Mouse (Mus musculus) hindbrain, embryonic 12.5 days (tissue): ENCODE data around the gene Chadl. TPM values are rescaled to one million over a fixed set of nuclear protein-coding genes. Genes with fewer than 3 reads are reported as not detected.
"Not testable (repeated sequence)": the region's sequence is repeated elsewhere in the genome, so short reads cannot be mapped to it uniquely, and the experiment has no call there.

Source experiments
- ATAC-seq: fragments of 200-750 bp; cut with Nextera tagmentation; 2 replicates; pipeline ENCODE4 v1.8.0; 2017; ENCODE audit warnings: moderate TSS enrichment; ENCODE audit not compliant: low FRiP score
- H3K27ac ChIP-seq: fragments of 300-500 bp; sonication (generic); 2 replicates; pipeline ENCODE4 v1.5.1; 2016; ENCODE audit warnings: mild to moderate bottlenecking
- H3K27me3 ChIP-seq: fragments of 300-500 bp; sonication (generic); 2 replicates; pipeline ENCODE4 v1.6.1; 2016; ENCODE audit warnings: mild to moderate bottlenecking
- H3K36me3 ChIP-seq: fragments of 300-500 bp; sonication (generic); 2 replicates; pipeline ENCODE4 v1.6.1; 2016; ENCODE audit warnings: mild to moderate bottlenecking
- H3K4me1 ChIP-seq: fragments of 300-500 bp; sonication (generic); 2 replicates; pipeline ENCODE4 v1.6.1; 2016
- H3K4me2 ChIP-seq: fragments of 300-500 bp; sonication (generic); replicated peaks from 2 replicates; pipeline ENCODE4 v1.6.1; 2016; ENCODE audit warnings: mild to moderate bottlenecking
- H3K4me3 ChIP-seq: fragments of 300-500 bp; sonication (generic); 2 replicates; pipeline ENCODE4 v1.5.1; 2016; ENCODE audit warnings: mild to moderate bottlenecking
- H3K9ac ChIP-seq: fragments of 300-500 bp; sonication (generic); 2 replicates; pipeline ENCODE4 v1.6.1; 2016; ENCODE audit warnings: mild to moderate bottlenecking, moderate library complexity
- H3K9me3 ChIP-seq: fragments of 300-500 bp; sonication (generic); replicated peaks from 2 replicates; pipeline ENCODE4 v1.6.1; 2016; ENCODE audit warnings: mild to moderate bottlenecking
- WGBS: fragments of 180-500 bp; shearing (Covaris S2); methylation state at CpG from one replicate; pipeline ENCODE4 v1.1.7; 2016; 5-methylcytosine and 5-hydroxymethylcytosine counted together
- polyA plus RNA-seq: library from polyadenylated mRNA; unstranded; fragments of >200 nt; fragmentation: Nextera tagmentation; extraction: Ambion mirVana; gene quantifications from 2 replicates; pipeline ENCODE4 v1.2.1, GENCODE M21; 2016

Gene Chadl
- 8.4 and 9.0 TPM in 2 replicates for polyA plus RNA-seq

GRCm38 (mm10) chr15:81697175-81697574 lies at the start of gene Chadl:
Gene Chadl, minus strand, starts transcription at chr15:81697287.
- H3K4me1 ChIP-seq: peaks cover 15% of the 10 kb centered on the region
- no peak within 1 kb of the TSS for H3K27ac ChIP-seq
- H3K9me3 ChIP-seq: no peaks in the 10 kb centered on the region
- 0 out of 2 replicates have a peak within 1 kb of the TSS, but pooled peaks have one; percentile 24 for H3K9ac ChIP-seq
- H3K4me3 ChIP-seq: no peak within 1 kb of the TSS
- 58% methylated on average over 7 of the region's 7 CpGs for WGBS
- ATAC-seq: no peak
- H3K36me3 ChIP-seq: no peaks in the 10 kb centered on the region
- H3K4me2 ChIP-seq: peak within 1 kb of the TSS; percentile 6; the same call in 1 of the 2 replicates
- H3K27me3 ChIP-seq: peaks cover 42% of the 10 kb centered on the region

- Histone ChIP-seq H3K27me3 (no peaks in the 10 kb centered on the region), H3K9ac (peak overlapping the region; percentile 94), H3K27ac (peak overlapping the region; percentile 94), H3K4me1 (peaks cover 19% of the 10 kb centered on the region), H3K9me3 (no peaks in the 10 kb centered on the region), H3K36me3 (no peaks in the 10 kb centered on the region), H3K4me2 (peak overlapping the region; percentile 85), H3K4me3 (peak overlapping the region; percentile 89)
- WGBS: under 1% methylated on average over 33 of the region's 33 CpGs
- ATAC-seq: peak; percentile 87
These were observed 48.6 kb upstream of the Chadl start for GRCm38 (mm10) chr15:81745601-81746114.

GRCm38 (mm10) chr15:81744992-81745600 lies 48.0 kb upstream of the Chadl start, which contains the start of the genes Zc3h7b and Rangap1:
Gene Zc3h7b, plus strand, starts transcription at chr15:81745057.
Gene Rangap1, minus strand, starts transcription at chr15:81745530.
- WGBS: under 1% methylated on average over 55 of the region's 65 CpGs
- peak; percentile 78 for ATAC-seq
- peak within 1 kb of the TSS; percentile 89 for H3K4me3 ChIP-seq
- H3K36me3 ChIP-seq: no peaks in the 10 kb centered on the region
- peak within 1 kb of the TSS; percentile 85 for H3K4me2 ChIP-seq
- H3K27me3 ChIP-seq: no peaks in the 10 kb centered on the region
- no peaks in the 10 kb centered on the region for H3K9me3 ChIP-seq
- peak within 1 kb of the TSS; percentile 94 for H3K9ac ChIP-seq
- H3K27ac ChIP-seq: peak within 1 kb of the TSS; percentile 94
- H3K4me1 ChIP-seq: peaks cover 19% of the 10 kb centered on the region

- not testable (repeated sequence) for H3K9me3 ChIP-seq, H3K27ac ChIP-seq, H3K27me3 ChIP-seq, H3K9ac ChIP-seq, H3K4me3 ChIP-seq, H3K36me3 ChIP-seq, ATAC-seq, H3K4me2 ChIP-seq
- peaks cover 14% of the 10 kb centered on the region for H3K4me1 ChIP-seq
- 26% methylated on average over 2 of the region's 2 CpGs for WGBS
These were observed 45.3 kb upstream of the Chadl start for GRCm38 (mm10) chr15:81742368-81742767.

GRCm38 (mm10) chr15:81739924-81740323 lies 42.8 kb upstream of the Chadl start:
- no peak for ATAC-seq
- no peak overlapping the region for H3K4me3 ChIP-seq
- no peak overlapping the region for H3K9ac ChIP-seq
- WGBS: 8% methylated on average over 2 of the region's 2 CpGs
- no peaks in the 10 kb centered on the region for H3K36me3 ChIP-seq
- H3K4me1 ChIP-seq: peaks cover 6% of the 10 kb centered on the region; the same call in 1 of the 2 replicates
- no peaks in the 10 kb centered on the region for H3K27me3 ChIP-seq
- no peak overlapping the region for H3K27ac ChIP-seq
- H3K4me2 ChIP-seq: no peak overlapping the region
- H3K9me3 ChIP-seq: no peaks in the 10 kb centered on the region

GRCm38 (mm10) chr15:81739296-81739695 lies 42.2 kb upstream of the Chadl start:
- peaks cover 3% of the 10 kb centered on the region; the same call in 1 of the 2 replicates for H3K4me1 ChIP-seq
- no peak overlapping the region for H3K27ac ChIP-seq
- H3K4me3 ChIP-seq: no peak overlapping the region
- H3K9ac ChIP-seq: no peak overlapping the region
- no peak overlapping the region for H3K4me2 ChIP-seq
- H3K36me3 ChIP-seq: no peaks in the 10 kb centered on the region
- H3K27me3 ChIP-seq: no peaks in the 10 kb centered on the region
- WGBS: 80% methylated on average over 3 of the region's 3 CpGs
- ATAC-seq: no peak
- H3K9me3 ChIP-seq: no peaks in the 10 kb centered on the region

GRCm38 (mm10) chr15:81735075-81735474 lies 38.0 kb upstream of the Chadl start:
- Histone ChIP-seq H3K4me1 (no peaks in the 10 kb centered on the region), H3K4me3 (no peak overlapping the region), H3K9ac (no peak overlapping the region), H3K27ac (no peak overlapping the region), H3K27me3 (no peaks in the 10 kb centered on the region), H3K9me3 (no peaks in the 10 kb centered on the region), H3K4me2 (no peak overlapping the region), H3K36me3 (no peaks in the 10 kb centered on the region)
- ATAC-seq: no peak
- 57% methylated on average over 3 of the region's 3 CpGs for WGBS

- Histone ChIP-seq H3K36me3 (peaks cover 6% of the 10 kb centered on the region; the same call in 1 of the 2 replicates), H3K27ac (peak overlapping the region; percentile 82), H3K9ac (peak overlapping the region; percentile 97), H3K4me2 (peak overlapping the region; percentile 97), H3K9me3 (no peaks in the 10 kb centered on the region), H3K27me3 (no peaks in the 10 kb centered on the region), H3K4me3 (peak overlapping the region; percentile 97), H3K4me1 (peaks cover 21% of the 10 kb centered on the region)
- 4% methylated on average over 41 of the region's 41 CpGs for WGBS
- peak; percentile 99 for ATAC-seq
These were observed 32.9 kb upstream of the Chadl start for GRCm38 (mm10) chr15:81729792-81730635.

- peak overlapping the region; percentile 97 for H3K9ac ChIP-seq
- WGBS: under 1% methylated on average over 49 of the region's 49 CpGs
- peaks cover 21% of the 10 kb centered on the region for H3K4me1 ChIP-seq
- peak overlapping the region; percentile 97 for H3K4me3 ChIP-seq
- H3K9me3 ChIP-seq: no peaks in the 10 kb centered on the region
- peak; percentile 1; the same call in 1 of the 2 replicates for ATAC-seq
- no peaks in the 10 kb centered on the region for H3K27me3 ChIP-seq
- H3K4me2 ChIP-seq: peak overlapping the region; percentile 97
- H3K27ac ChIP-seq: peak overlapping the region; percentile 82
- peaks cover 8% of the 10 kb centered on the region for H3K36me3 ChIP-seq
These were observed 32.2 kb upstream of the Chadl start for GRCm38 (mm10) chr15:81729241-81729791.

- Histone ChIP-seq H3K4me3 (no peak overlapping the region), H3K4me1 (peaks cover 21% of the 10 kb centered on the region), H3K9me3 (no peaks in the 10 kb centered on the region), H3K27me3 (no peaks in the 10 kb centered on the region), H3K27ac (no peak overlapping the region), H3K36me3 (peaks cover 40% of the 10 kb centered on the region), H3K9ac (no peak overlapping the region), H3K4me2 (no peak overlapping the region)
- ATAC-seq: no peak
- 98% methylated on average over 8 of the region's 8 CpGs for WGBS
These were observed 28.9 kb upstream of the Chadl start for GRCm38 (mm10) chr15:81725965-81726364.

GRCm38 (mm10) chr15:81723653-81724052 lies 26.6 kb upstream of the Chadl start:
- 94% methylated on average over 11 of the region's 11 CpGs for WGBS
- H3K9ac ChIP-seq: no peak overlapping the region
- H3K4me2 ChIP-seq: no peak overlapping the region
- peaks cover 18% of the 10 kb centered on the region for H3K4me1 ChIP-seq
- no peak overlapping the region for H3K27ac ChIP-seq
- no peak for ATAC-seq
- no peak overlapping the region for H3K4me3 ChIP-seq
- H3K36me3 ChIP-seq: peaks cover 62% of the 10 kb centered on the region
- no peaks in the 10 kb centered on the region for H3K27me3 ChIP-seq
- H3K9me3 ChIP-seq: no peaks in the 10 kb centered on the region

GRCm38 (mm10) chr15:81722361-81722760 lies 25.3 kb upstream of the Chadl start:
- H3K9me3 ChIP-seq: no peaks in the 10 kb centered on the region
- H3K9ac ChIP-seq: no peak overlapping the region
- H3K4me3 ChIP-seq: no peak overlapping the region
- H3K36me3 ChIP-seq: peaks cover 75% of the 10 kb centered on the region
- peaks cover 11% of the 10 kb centered on the region; the same call in 1 of the 2 replicates for H3K4me1 ChIP-seq
- no peak for ATAC-seq
- no peak overlapping the region for H3K27ac ChIP-seq
- H3K4me2 ChIP-seq: no peak overlapping the region
- WGBS: 94% methylated on average over 5 of the region's 5 CpGs
- no peaks in the 10 kb centered on the region for H3K27me3 ChIP-seq
